Mouse (Mus musculus): ENCODE results near the gene Gm2310.
"Not testable (repeated sequence)": the region's sequence is repeated elsewhere in the genome, so short reads cannot be mapped to it uniquely, and the experiment has no call there.

The Gm2310 gene

GRCm38 (mm10) chr15:8519853-8520252, at the start of gene Gm2310:
TSS of gene Gm2310 (minus strand) at chr15:8519953.
- not testable (repeated sequence) for DNase-seq

GRCm38 (mm10) chr15:8568645-8569528, 49.1 kb upstream of the Gm2310 start:
- DNase-seq, result peak; percentile 90

DNA sequence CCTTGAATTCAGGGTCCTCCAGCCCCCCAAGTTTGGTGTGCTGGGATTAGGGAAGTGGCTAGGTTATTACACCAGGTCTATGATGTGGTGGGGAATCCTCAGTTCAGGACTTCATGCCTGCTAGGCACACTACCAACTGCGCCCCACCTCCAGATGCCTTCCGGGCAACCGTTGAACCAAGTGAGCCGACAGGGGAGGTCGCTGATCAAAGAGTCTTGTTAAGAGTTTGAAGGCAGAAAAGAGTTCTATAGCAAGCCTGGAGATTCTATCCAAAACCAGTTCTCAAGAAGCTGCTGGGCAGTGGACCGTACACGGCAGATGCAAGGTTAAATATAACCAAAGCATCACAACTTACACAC, 48.5 kb upstream of the Gm2310 start:
- DNase-seq, result no peak

GRCm38 (mm10) chr15:8565416-8565815, 45.7 kb upstream of the Gm2310 start:
- peak; percentile 42 for DNase-seq

GRCm38 (mm10) chr15:8564331-8564730, 44.6 kb upstream of the Gm2310 start:
- DNase-seq, result no peak

GRCm38 (mm10) chr15:8563423-8564194, 43.9 kb upstream of the Gm2310 start:
- no peak for DNase-seq

DNA sequence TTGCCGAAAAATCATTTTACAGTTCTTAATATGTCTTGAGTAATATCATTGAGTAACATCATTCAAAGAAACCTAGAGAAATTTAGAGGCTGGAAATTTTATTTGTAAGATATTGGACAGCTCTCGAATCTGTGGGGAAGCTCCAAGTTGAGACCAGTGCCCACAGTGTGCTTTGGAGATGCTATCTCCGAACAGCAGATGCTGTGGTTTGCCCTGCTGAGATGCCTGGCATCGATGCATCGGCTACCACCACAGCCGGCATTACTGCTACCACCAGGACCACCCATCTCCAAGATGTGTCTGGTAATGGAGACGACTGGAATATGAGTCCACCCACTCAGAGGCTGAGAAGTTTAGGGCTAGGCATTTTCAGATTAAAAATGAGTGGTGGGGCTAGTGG, 43.0 kb upstream of the Gm2310 start:
- no peak for DNase-seq

GRCm38 (mm10) chr15:8531201-8531600, 11.4 kb upstream of the Gm2310 start:
- peak; percentile 77 for DNase-seq

DNA sequence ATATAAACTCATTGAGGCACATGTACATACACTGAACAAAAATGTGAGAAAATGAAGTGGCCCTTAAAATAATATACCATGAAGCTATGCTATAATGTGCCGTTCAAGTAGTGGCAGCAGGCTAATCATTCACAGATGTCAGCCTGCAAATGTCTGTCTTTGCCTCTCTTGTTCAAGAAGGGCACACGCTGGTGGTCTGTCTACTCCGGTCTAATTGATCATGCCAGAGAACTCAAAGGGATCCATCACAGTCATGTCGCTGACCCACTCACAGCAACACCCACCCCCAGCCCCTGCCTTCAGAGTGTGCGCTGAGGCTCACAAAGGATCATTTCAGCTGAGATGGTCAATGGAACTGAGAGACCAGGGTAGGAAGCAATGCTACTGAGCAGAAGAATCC, 6.8 kb downstream of the Gm2310 start:
- DNase-seq, result no peak

GRCm38 (mm10) chr15:8511861-8512260, 7.9 kb downstream of the Gm2310 start:
- no peak for DNase-seq

- DNase-seq, result peak; percentile 33
Measured at GRCm38 (mm10) chr15:8502431-8502830, 17.3 kb downstream of the Gm2310 start.

DNA sequence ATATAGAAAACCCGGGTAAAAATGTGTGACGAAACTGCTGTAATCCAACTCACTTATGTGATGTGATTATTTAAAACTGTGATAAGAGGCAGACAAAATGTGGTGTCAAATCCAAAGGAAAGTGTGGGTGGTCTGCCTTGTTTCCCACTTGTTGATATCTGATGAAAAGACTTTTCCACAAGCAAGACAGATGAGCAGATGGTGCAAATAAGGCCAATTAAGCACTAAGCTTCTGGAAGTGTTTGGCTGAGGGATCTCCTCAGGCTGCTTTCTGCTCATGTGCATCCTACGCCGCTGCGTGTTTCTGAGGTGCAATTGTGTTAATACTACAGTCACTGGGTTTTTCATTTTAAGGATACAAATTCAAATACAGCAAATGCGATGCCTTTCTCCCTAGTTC, 34.5 kb downstream of the Gm2310 start:
- peak; percentile 58 for DNase-seq

DNA sequence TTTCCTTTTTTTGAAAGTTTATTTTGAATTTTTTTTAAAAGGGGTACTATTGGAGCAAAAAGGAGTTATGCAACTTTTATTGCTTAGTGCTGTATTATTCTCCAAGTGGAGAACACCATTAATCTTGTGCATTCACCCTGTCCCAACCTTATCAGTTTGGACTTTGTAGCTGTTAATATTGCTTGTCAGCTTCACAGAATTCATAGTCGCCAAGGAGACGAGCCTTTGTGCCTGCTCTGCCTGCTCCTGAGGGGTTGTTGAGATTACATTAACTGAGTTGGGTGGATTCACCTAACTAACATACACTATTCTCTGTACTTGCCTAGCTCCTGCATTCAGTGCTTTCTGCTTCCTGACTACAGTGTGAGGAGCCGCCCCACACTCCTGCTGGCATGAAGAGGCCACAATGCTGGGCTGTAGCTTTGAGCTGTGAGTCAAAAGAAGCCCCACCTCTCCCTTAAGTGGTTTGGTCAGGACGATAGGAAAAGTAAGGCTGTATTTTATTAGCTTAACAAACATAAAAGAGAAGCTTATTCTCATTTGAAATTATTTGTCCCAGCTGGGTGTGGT, 50.7 kb downstream of the Gm2310 start:
- DNase-seq, result no peak

Data from retina, postnatal 1 day (tissue).